Comparison of ENCODE assay signal across 18 mouse cellular contexts in the genomic region with DNA sequence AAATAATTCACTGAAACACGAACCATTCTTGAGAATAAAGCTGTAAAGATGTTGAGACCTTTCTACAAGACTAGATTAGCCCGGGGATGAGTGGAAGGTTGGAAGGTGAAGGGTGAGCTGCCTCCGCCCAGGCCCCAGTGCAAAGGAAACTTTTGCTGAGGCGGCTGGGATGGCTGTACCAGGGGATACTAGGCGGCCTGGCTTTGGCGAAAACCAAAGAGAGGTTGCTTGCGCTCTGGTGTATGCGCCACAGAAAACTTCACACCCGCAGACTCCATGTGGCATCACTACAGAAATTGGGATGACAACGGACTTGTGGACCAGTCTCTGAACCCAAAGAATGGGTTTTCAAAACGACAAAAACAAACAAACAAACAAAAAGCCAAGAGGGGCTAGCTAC. TPM values are rescaled to one million over a fixed set of nuclear protein-coding genes. Genes with fewer than 3 reads are reported as not detected.
DNase-seq lines count a peak whose midpoint lies in the region; ATAC-seq and TF ChIP-seq lines count a peak whose summit lies in the region.
"Had no signal": no experiment of that assay in that cellular context is flagged by ENCODE, and none has a peak within 500 bp of the region (broad histone marks: within the 10 kb centered on the region; RNA-seq: fewer than 3 reads in every experiment).

No protein-coding gene starts in this region.

- H3K36me3 ChIP-seq in forebrain, embryonic 11.5 days (ENCODE audit: control insufficient read depth, insufficient read depth, low read length) = no peaks in the 10 kb centered on the region
- no peaks in the 10 kb centered on the region for H3K36me3 ChIP-seq in forebrain, embryonic 14.5 days (ENCODE audit: control insufficient read depth, insufficient read depth, low read length)
- no peaks in the 10 kb centered on the region for H3K36me3 ChIP-seq in hindbrain, embryonic 15.5 days
- H3K36me3 ChIP-seq in thymus, adult 2 months (ENCODE audit: control insufficient read depth, insufficient read depth, low read length) = no peaks in the 10 kb centered on the region
- H3K36me3 ChIP-seq: embryonic facial prominence, embryonic 12.5 days; heart, embryonic 12.5 days had no signal

- 4% methylated on average over 11 of the region's 11 CpGs for WGBS in forebrain, embryonic 11.5 days
- WGBS in forebrain, embryonic 14.5 days = 2% methylated on average over 11 of the region's 11 CpGs
- WGBS in hindbrain, embryonic 15.5 days = 3% methylated on average over 11 of the region's 11 CpGs
- 19% methylated on average over 11 of the region's 11 CpGs for WGBS in thymus, adult 2 months

- no peak for TF ChIP-seq POLR2A in brain, embryonic 14.5 days (IDR thresholded peaks at IDR 0.05; ENCODE audit: borderline replicate concordance, extremely low read depth, insufficient read depth, insufficient read length, poor library complexity, severe bottlenecking)
- TF ChIP-seq POLR2A in thymus, adult 2 months (IDR thresholded peaks at IDR 0.05; ENCODE audit: control insufficient read depth, extremely low read depth, insufficient read depth, low read length, poor library complexity) = no peak

- 0 out of 2 replicates have a peak, but pooled peaks have one; percentile 12 for ATAC-seq in forebrain, embryonic 11.5 days (replicated peaks; ENCODE audit: low FRiP score)
- no peak for ATAC-seq in forebrain, embryonic 14.5 days
- ATAC-seq in hindbrain, embryonic 15.5 days (ENCODE audit: low FRiP score, low read depth) = no peak
- ATAC-seq in CD4-positive, CD25-positive, alpha-beta regulatory T cell, adult 4 months = no peak
- ATAC-seq: inflammation-experienced regulatory T-cells, adult 6 months had no signal

- H3K27me3 ChIP-seq in forebrain, embryonic 11.5 days (ENCODE audit: control insufficient read depth, insufficient read depth, low read length) = peaks cover 53% of the 10 kb centered on the region
- peaks cover 52% of the 10 kb centered on the region for H3K27me3 ChIP-seq in forebrain, embryonic 14.5 days (replicated peaks; ENCODE audit: control insufficient read depth, insufficient read depth, low read length)
- peaks cover 52% of the 10 kb centered on the region for H3K27me3 ChIP-seq in hindbrain, embryonic 15.5 days
- peaks cover 19% of the 10 kb centered on the region for H3K27me3 ChIP-seq in thymus, adult 2 months (ENCODE audit: control insufficient read depth, insufficient read depth, low read length)

- H3K4me3 ChIP-seq in forebrain, embryonic 11.5 days (ENCODE audit: low read depth, low read length) = no peak overlapping the region
- H3K4me3 ChIP-seq in forebrain, embryonic 14.5 days (ENCODE audit: low read depth, low read length) = no peak overlapping the region
- peak overlapping the region; percentile 36 for H3K4me3 ChIP-seq in hindbrain, embryonic 15.5 days
- H3K4me3 ChIP-seq in thymus, adult 2 months (ENCODE audit: control insufficient read depth, insufficient read depth, low read length) = no peak overlapping the region
- H3K4me3 ChIP-seq: embryonic facial prominence, embryonic 12.5 days; heart, embryonic 12.5 days had no signal

- DNase-seq in forebrain, embryonic 11.5 days (ENCODE audit: low spot score) = no peak
- DNase-seq in forebrain, embryonic 14.5 days (ENCODE audit: low spot score) = no peak
- peak; percentile 38 for DNase-seq in brain, embryonic 14.5 days (ENCODE audit: low read depth)
- peak; percentile 43 for DNase-seq in neural tube, embryonic 10.5 days (ENCODE audit: extremely low spot score, low spot score)
- DNase-seq in gastrocnemius, adult 8-10 months (ENCODE audit: low spot score in 2 of 2) = no peak
- DNase-seq in thymus, adult 2 months = no peak
- DNase-seq: right cerebral cortex, adult 18-20 months had no signal

- no peaks in the 10 kb centered on the region for H3K9me3 ChIP-seq in forebrain, embryonic 11.5 days (ENCODE audit: control insufficient read depth, low read length)
- no peaks in the 10 kb centered on the region for H3K9me3 ChIP-seq in forebrain, embryonic 14.5 days (replicated peaks; ENCODE audit: control insufficient read depth, low read length)
- H3K9me3 ChIP-seq in hindbrain, embryonic 15.5 days = no peaks in the 10 kb centered on the region
- H3K9me3 ChIP-seq: embryonic facial prominence, embryonic 12.5 days; heart, embryonic 12.5 days had no signal

- no peak overlapping the region for H3K9ac ChIP-seq in forebrain, embryonic 11.5 days (ENCODE audit: low read length)
- no peak overlapping the region for H3K9ac ChIP-seq in forebrain, embryonic 14.5 days (ENCODE audit: low read length)
- no peak overlapping the region for H3K9ac ChIP-seq in hindbrain, embryonic 15.5 days
- H3K9ac ChIP-seq: embryonic facial prominence, embryonic 12.5 days; heart, embryonic 12.5 days had no signal

- TF ChIP-seq CTCF in brain, embryonic 14.5 days (IDR thresholded peaks at IDR 0.05; ENCODE audit: borderline replicate concordance, extremely low read depth, insufficient read depth, insufficient read length) = no peak
- TF ChIP-seq CTCF in thymus, adult 2 months (IDR thresholded peaks at IDR 0.05; ENCODE audit: borderline replicate concordance, control insufficient read depth, extremely low read depth, insufficient read depth, low read length, poor library complexity) = no peak

- peaks cover 2% of the 10 kb centered on the region; the same call in 1 of the 2 replicates for H3K4me1 ChIP-seq in forebrain, embryonic 11.5 days (replicated peaks; ENCODE audit: control insufficient read depth, insufficient read depth, low read length)
- no peaks in the 10 kb centered on the region; the same call in 1 of the 2 replicates for H3K4me1 ChIP-seq in forebrain, embryonic 14.5 days (ENCODE audit: control insufficient read depth, insufficient read depth, low read length)
- H3K4me1 ChIP-seq in hindbrain, embryonic 15.5 days (replicated peaks) = peaks cover 16% of the 10 kb centered on the region
- no peaks in the 10 kb centered on the region for H3K4me1 ChIP-seq in thymus, adult 2 months (replicated peaks; ENCODE audit: control insufficient read depth, insufficient read depth, low read length)

- H3K27ac ChIP-seq in forebrain, embryonic 11.5 days (ENCODE audit: low read depth, low read length) = no peak overlapping the region
- no peak overlapping the region for H3K27ac ChIP-seq in forebrain, embryonic 14.5 days (ENCODE audit: low read depth, low read length)
- H3K27ac ChIP-seq in hindbrain, embryonic 15.5 days (replicated peaks) = no peak overlapping the region
- H3K27ac ChIP-seq in thymus, adult 2 months (ENCODE audit: control insufficient read depth, insufficient read depth, low read length) = no peak overlapping the region
- H3K27ac ChIP-seq: embryonic facial prominence, embryonic 12.5 days had no signal

- H3K4me2 ChIP-seq in forebrain, embryonic 11.5 days (ENCODE audit: low read depth, low read length, severe bottlenecking) = no peak overlapping the region
- no peak overlapping the region for H3K4me2 ChIP-seq in forebrain, embryonic 14.5 days (ENCODE audit: low read length)
- H3K4me2 ChIP-seq in hindbrain, embryonic 15.5 days = peak overlapping the region; percentile 57
- H3K4me2 ChIP-seq: embryonic facial prominence, embryonic 12.5 days had no signal

RNA-seq across cellular contexts. Expression of a gene that starts 2.7 kb away (rescaled TPM):
- polyA plus RNA-seq in forebrain, embryonic 11.5 days (2014; fragmentation: Nextera tagmentation; extraction: Ambion mirVana) = 0.75 and 0.79 TPM in 2 replicates
- not detected in 2 replicates for polyA plus RNA-seq in forebrain, embryonic 14.5 days (2014; fragmentation: Nextera tagmentation; extraction: Ambion mirVana)
- 1.9 and 9.4 TPM in 2 replicates for polyA plus RNA-seq in brain, embryonic 14.5 days (2012; rRNA removed)
- 18.2 and 23.4 TPM in 2 replicates for polyA plus RNA-seq in hindbrain, embryonic 15.5 days (2015; fragmentation: Nextera tagmentation; extraction: Ambion mirVana)
- total RNA-seq in gastrocnemius, adult 8-10 months (2022) = not detected
- 0.08 and 0.14 TPM in 2 replicates for polyA plus RNA-seq in thymus, adult 2 months (2012; rRNA removed)
- polyA plus RNA-seq in CD4-positive, CD25-positive, alpha-beta regulatory T cell, adult 4 months (2017; shearing (Covaris generic)) = not detected
- total RNA-seq: adrenal gland, adult 18-20 months; layer of hippocampus, postnatal 25 days; MEL had no signal
- polyA plus RNA-seq: heart, embryonic 12.5 days; inflammation-experienced regulatory T-cells, adult 6 months; limb, embryonic 14.5 days; lung, embryonic 16.5 days; urinary bladder, adult 2 months had no signal

Comparison
In these comparisons a context has a peak if more than half of its experiments do, and no peak if none do; other contexts are left out.
1. DNase-seq: peak in brain, embryonic 14.5 days (single experiment) and neural tube, embryonic 10.5 days (single experiment); none in forebrain, embryonic 11.5 days (single experiment), forebrain, embryonic 14.5 days (single experiment), gastrocnemius, adult 8-10 months (0 of 2) and thymus, adult 2 months (single experiment).